Mouse (Mus musculus): ENCODE measurements around the gene AB124611. TPM values are rescaled to one million over a fixed set of nuclear protein-coding genes. Genes with fewer than 3 reads are reported as not detected.
"Not testable (repeated sequence)": the region's sequence is repeated elsewhere in the genome, so short reads cannot be mapped to it uniquely, and the experiment has no call there.

Gene AB124611
- polyA plus RNA-seq (2014; fragmentation: Nextera tagmentation; extraction: Ambion mirVana), result 0.74 and 1.9 TPM in 2 replicates

- H3K27ac ChIP-seq (ENCODE audit: low read depth, low read length), result no peak within 1 kb of the TSS
- no peak for ATAC-seq
- WGBS, result 68% methylated on average over 14 of the region's 14 CpGs
Measured at GRCm38 (mm10) chr9:21525937-21526633, at the start of gene AB124611. AB124611 (plus strand) TSS chr9:21526176.

GRCm38 (mm10) chr9:21477707-21478106 lies 48.3 kb upstream of the AB124611 start:
- Histone ChIP-seq H3K27ac (ENCODE audit: low read depth, low read length) (no peak overlapping the region), H3K4me2 (ENCODE audit: low read length) (no peak overlapping the region), H3K4me3 (ENCODE audit: low read depth, low read length) (no peak overlapping the region), H3K27me3 (replicated peaks; ENCODE audit: control insufficient read depth, insufficient read depth, low read length) (no peaks in the 10 kb centered on the region), H3K9ac (ENCODE audit: low read length) (no peak overlapping the region), H3K4me1 (ENCODE audit: control insufficient read depth, insufficient read depth, low read length) (no peaks in the 10 kb centered on the region), H3K36me3 (ENCODE audit: control insufficient read depth, insufficient read depth, low read length) (peaks cover 95% of the 10 kb centered on the region), H3K9me3 (replicated peaks; ENCODE audit: control insufficient read depth, low read length) (no peaks in the 10 kb centered on the region)
- WGBS, result 95% methylated on average over 6 of the region's 6 CpGs
- ATAC-seq (no peak), DNase-seq (ENCODE audit: low spot score) (no peak)

More at GRCm38 (mm10) chr9:21525937-21526633, at the start of gene AB124611:
- Histone ChIP-seq H3K27me3 (replicated peaks; ENCODE audit: control insufficient read depth, insufficient read depth, low read length) (no peaks in the 10 kb centered on the region), H3K4me2 (ENCODE audit: low read length) (no peak within 1 kb of the TSS), H3K36me3 (ENCODE audit: control insufficient read depth, insufficient read depth, low read length) (no peaks in the 10 kb centered on the region), H3K9ac (ENCODE audit: low read length) (no peak within 1 kb of the TSS), H3K4me3 (ENCODE audit: low read depth, low read length) (no peak within 1 kb of the TSS), H3K9me3 (replicated peaks; ENCODE audit: control insufficient read depth, low read length) (no peaks in the 10 kb centered on the region), H3K4me1 (ENCODE audit: control insufficient read depth, insufficient read depth, low read length) (no peaks in the 10 kb centered on the region)
- no peak for DNase-seq (ENCODE audit: low spot score)

GRCm38 (mm10) chr9:21484065-21484464 lies 41.9 kb upstream of the AB124611 start:
- H3K9me3 ChIP-seq (replicated peaks; ENCODE audit: control insufficient read depth, low read length), result no peaks in the 10 kb centered on the region
- H3K27me3 ChIP-seq (replicated peaks; ENCODE audit: control insufficient read depth, insufficient read depth, low read length), result no peaks in the 10 kb centered on the region
- DNase-seq (ENCODE audit: low spot score), result peak; percentile 19
- no peak overlapping the region for H3K9ac ChIP-seq (ENCODE audit: low read length)
- no peaks in the 10 kb centered on the region for H3K4me1 ChIP-seq (ENCODE audit: control insufficient read depth, insufficient read depth, low read length)
- WGBS, result 84% methylated on average over 4 of the region's 4 CpGs
- ATAC-seq, result no peak
- H3K4me2 ChIP-seq (ENCODE audit: low read length), result no peak overlapping the region
- peaks cover 74% of the 10 kb centered on the region for H3K36me3 ChIP-seq (ENCODE audit: control insufficient read depth, insufficient read depth, low read length)
- H3K27ac ChIP-seq (ENCODE audit: low read depth, low read length), result no peak overlapping the region
- H3K4me3 ChIP-seq (ENCODE audit: low read depth, low read length), result no peak overlapping the region

GRCm38 (mm10) chr9:21488246-21488645 lies 37.7 kb upstream of the AB124611 start:
- not testable (repeated sequence) for ATAC-seq; H3K4me3 ChIP-seq (ENCODE audit: low read depth, low read length); H3K9ac ChIP-seq (ENCODE audit: low read length); DNase-seq (ENCODE audit: low spot score); H3K27me3 ChIP-seq (replicated peaks; ENCODE audit: control insufficient read depth, insufficient read depth, low read length); H3K27ac ChIP-seq (ENCODE audit: low read depth, low read length); H3K9me3 ChIP-seq (replicated peaks; ENCODE audit: control insufficient read depth, low read length); H3K4me2 ChIP-seq (ENCODE audit: low read length); H3K4me1 ChIP-seq (ENCODE audit: control insufficient read depth, insufficient read depth, low read length)
- H3K36me3 ChIP-seq (ENCODE audit: control insufficient read depth, insufficient read depth, low read length), result peaks cover 57% of the 10 kb centered on the region
- 97% methylated on average over 1 of the region's 2 CpGs for WGBS

- Histone ChIP-seq H3K9ac (ENCODE audit: low read length) (no peak overlapping the region), H3K4me2 (ENCODE audit: low read length) (no peak overlapping the region), H3K4me3 (ENCODE audit: low read depth, low read length) (no peak overlapping the region), H3K27ac (ENCODE audit: low read depth, low read length) (no peak overlapping the region), H3K9me3 (replicated peaks; ENCODE audit: control insufficient read depth, low read length) (no peaks in the 10 kb centered on the region), H3K4me1 (ENCODE audit: control insufficient read depth, insufficient read depth, low read length) (no peaks in the 10 kb centered on the region), H3K27me3 (replicated peaks; ENCODE audit: control insufficient read depth, insufficient read depth, low read length) (no peaks in the 10 kb centered on the region), H3K36me3 (ENCODE audit: control insufficient read depth, insufficient read depth, low read length) (peaks cover 43% of the 10 kb centered on the region)
- whole genome bisulfite sequencing, result 93% methylated on average over 9 of the region's 9 CpGs
- ATAC-seq, result no peak
- no peak for DNase-seq (ENCODE audit: low spot score)
Measured at GRCm38 (mm10) chr9:21490696-21491095, 35.3 kb upstream of the AB124611 start.

- H3K27me3 ChIP-seq (replicated peaks; ENCODE audit: control insufficient read depth, insufficient read depth, low read length), result no peaks in the 10 kb centered on the region
- no peak overlapping the region for H3K4me3 ChIP-seq (ENCODE audit: low read depth, low read length)
- no peak for DNase-seq (ENCODE audit: low spot score)
- H3K36me3 ChIP-seq (ENCODE audit: control insufficient read depth, insufficient read depth, low read length), result peaks cover 42% of the 10 kb centered on the region
- H3K9ac ChIP-seq (ENCODE audit: low read length), result no peak overlapping the region
- no peak overlapping the region for H3K4me2 ChIP-seq (ENCODE audit: low read length)
- WGBS, result 55% methylated on average over 2 of the region's 2 CpGs
- no peak overlapping the region for H3K27ac ChIP-seq (ENCODE audit: low read depth, low read length)
- ATAC-seq, result no peak
- H3K4me1 ChIP-seq (ENCODE audit: control insufficient read depth, insufficient read depth, low read length), result no peaks in the 10 kb centered on the region
- no peaks in the 10 kb centered on the region for H3K9me3 ChIP-seq (replicated peaks; ENCODE audit: control insufficient read depth, low read length)
Measured at GRCm38 (mm10) chr9:21493907-21494306, 32.1 kb upstream of the AB124611 start.

- Histone ChIP-seq H3K27ac (ENCODE audit: low read depth, low read length) (no peak overlapping the region), H3K9me3 (replicated peaks; ENCODE audit: control insufficient read depth, low read length) (no peaks in the 10 kb centered on the region), H3K36me3 (ENCODE audit: control insufficient read depth, insufficient read depth, low read length) (peaks cover 43% of the 10 kb centered on the region), H3K4me3 (ENCODE audit: low read depth, low read length) (no peak overlapping the region), H3K9ac (ENCODE audit: low read length) (no peak overlapping the region), H3K27me3 (replicated peaks; ENCODE audit: control insufficient read depth, insufficient read depth, low read length) (no peaks in the 10 kb centered on the region), H3K4me1 (ENCODE audit: control insufficient read depth, insufficient read depth, low read length) (no peaks in the 10 kb centered on the region), H3K4me2 (ENCODE audit: low read length) (no peak overlapping the region)
- DNase-seq (ENCODE audit: low spot score), result no peak
- 88% methylated on average over 9 of the region's 9 CpGs for WGBS
- no peak for ATAC-seq
Measured at GRCm38 (mm10) chr9:21494726-21495125, 31.2 kb upstream of the AB124611 start.

GRCm38 (mm10) chr9:21496308-21497049 lies 29.5 kb upstream of the AB124611 start:
- Histone ChIP-seq H3K4me2 (ENCODE audit: low read length) (no peak overlapping the region), H3K36me3 (ENCODE audit: control insufficient read depth, insufficient read depth, low read length) (peaks cover 41% of the 10 kb centered on the region), H3K27ac (ENCODE audit: low read depth, low read length) (no peak overlapping the region), H3K9ac (ENCODE audit: low read length) (no peak overlapping the region), H3K4me3 (ENCODE audit: low read depth, low read length) (no peak overlapping the region), H3K4me1 (ENCODE audit: control insufficient read depth, insufficient read depth, low read length) (no peaks in the 10 kb centered on the region), H3K27me3 (replicated peaks; ENCODE audit: control insufficient read depth, insufficient read depth, low read length) (no peaks in the 10 kb centered on the region), H3K9me3 (replicated peaks; ENCODE audit: control insufficient read depth, low read length) (no peaks in the 10 kb centered on the region)
- DNase-seq (ENCODE audit: low spot score) (no peak), ATAC-seq (no peak)
- WGBS, result 88% methylated on average over 18 of the region's 19 CpGs

GRCm38 (mm10) chr9:21497050-21497542 lies 28.9 kb upstream of the AB124611 start:
- peaks cover 35% of the 10 kb centered on the region for H3K36me3 ChIP-seq (ENCODE audit: control insufficient read depth, insufficient read depth, low read length)
- no peaks in the 10 kb centered on the region for H3K9me3 ChIP-seq (replicated peaks; ENCODE audit: control insufficient read depth, low read length)
- no peak for ATAC-seq
- 90% methylated on average over 16 of the region's 16 CpGs for WGBS
- DNase-seq (ENCODE audit: low spot score), result no peak
- H3K27ac ChIP-seq (ENCODE audit: low read depth, low read length), result no peak overlapping the region
- no peaks in the 10 kb centered on the region for H3K27me3 ChIP-seq (replicated peaks; ENCODE audit: control insufficient read depth, insufficient read depth, low read length)
- no peak overlapping the region for H3K4me2 ChIP-seq (ENCODE audit: low read length)
- H3K9ac ChIP-seq (ENCODE audit: low read length), result no peak overlapping the region
- H3K4me3 ChIP-seq (ENCODE audit: low read depth, low read length), result no peak overlapping the region
- H3K4me1 ChIP-seq (ENCODE audit: control insufficient read depth, insufficient read depth, low read length), result no peaks in the 10 kb centered on the region
